Mouse (Mus musculus): Measurements from ENCODE around the gene Pycr1.
A peak's percentile ranks its signal among the peaks of the same experiment; 100 is the strongest.

Gene Pycr1

GRCm38 (mm10) chr11:120626785-120627467, 16.6 kb downstream of the Pycr1 start:
- no peak for DNase-seq

GRCm38 (mm10) chr11:120625152-120625775, 18.3 kb downstream of the Pycr1 start, which contains the start of gene Sirt7:
Sirt7 (minus strand) TSS chr11:120625240.
- no peak for DNase-seq

- DNase-seq, result peak; percentile 83
These were observed 18.9 kb downstream of the Pycr1 start for GRCm38 (mm10) chr11:120624680-120625111.

- peak; percentile 72 for DNase-seq
These were observed 19.4 kb downstream of the Pycr1 start for GRCm38 (mm10) chr11:120623961-120624679.

GRCm38 (mm10) chr11:120622805-120623204, 20.8 kb downstream of the Pycr1 start:
- DNase-seq, result no peak

GRCm38 (mm10) chr11:120620195-120620594, 23.4 kb downstream of the Pycr1 start:
- no peak for DNase-seq

- DNase-seq, result no peak
These were observed 24.7 kb downstream of the Pycr1 start for GRCm38 (mm10) chr11:120618619-120619535.

GRCm38 (mm10) chr11:120617519-120618112, 26.0 kb downstream of the Pycr1 start, which contains the start of gene Pcyt2:
Pcyt2 (minus strand) TSS chr11:120617936.
- DNase-seq, result peak; percentile 96

- DNase-seq, result peak; percentile 82
These were observed 26.8 kb downstream of the Pycr1 start for GRCm38 (mm10) chr11:120616617-120617294.

- DNase-seq, result no peak
These were observed 27.9 kb downstream of the Pycr1 start for GRCm38 (mm10) chr11:120615606-120616203.

GRCm38 (mm10) chr11:120615167-120615566, 28.4 kb downstream of the Pycr1 start:
- DNase-seq, result no peak

GRCm38 (mm10) chr11:120613976-120614375, 29.6 kb downstream of the Pycr1 start:
- no peak for DNase-seq

GRCm38 (mm10) chr11:120613481-120613972, 30.0 kb downstream of the Pycr1 start:
- no peak for DNase-seq

GRCm38 (mm10) chr11:120612763-120613162, 30.8 kb downstream of the Pycr1 start:
- DNase-seq, result peak; percentile 75

GRCm38 (mm10) chr11:120610477-120611046, 33.0 kb downstream of the Pycr1 start:
- DNase-seq, result no peak

GRCm38 (mm10) chr11:120609250-120609649, 34.3 kb downstream of the Pycr1 start:
- peak; percentile 75 for DNase-seq

GRCm38 (mm10) chr11:120608241-120609034, 35.1 kb downstream of the Pycr1 start, which contains the start of gene Npb:
Npb (plus strand) TSS chr11:120608477.
- no peak for DNase-seq

- DNase-seq, result no peak
These were observed 36.8 kb downstream of the Pycr1 start for GRCm38 (mm10) chr11:120606764-120607163.

GRCm38 (mm10) chr11:120605667-120606066, 37.9 kb downstream of the Pycr1 start:
- no peak for DNase-seq

GRCm38 (mm10) chr11:120603545-120603944, 40.0 kb downstream of the Pycr1 start:
- DNase-seq, result no peak

All from kidney, adult 11 months (tissue).